In genomic region chr2:76866928-76867327, GRCm38 (mm10) we compare ENCODE assay signal across 8 mouse cellular contexts.
A peak's percentile ranks its signal among the peaks of the same experiment; 100 is the strongest.
DNase-seq lines count a peak whose midpoint lies in the region; ATAC-seq lines count a peak whose summit lies in the region.

No protein-coding gene starts in this region.

- intact Hi-C loops in heart, postnatal 36 days (cut with DNase I), result no loop called here

- H3K4me2 ChIP-seq in neural tube, embryonic 15.5 days, result no peak overlapping the region

- peak; percentile 4 to 19 for DNase-seq in frontal cortex, postnatal 36 days (ENCODE audit: low spot score in 2 of 2)
- no peak for DNase-seq in frontal cortex, postnatal 10 days (ENCODE audit: low spot score in 2 of 2)
- DNase-seq in neural tube, embryonic 10.5 days (ENCODE audit: extremely low spot score, low spot score), result peak; percentile 21
- peak; percentile 76 for DNase-seq in embryo, embryonic 10 days (ENCODE audit: low spot score)
- peak; percentile 75 for DNase-seq in retina, embryonic 14.5 days (ENCODE audit: low spot score)
- DNase-seq in heart, postnatal 36 days, result no peak
- DNase-seq in gastrocnemius, postnatal 25 days, result no peak

- 18% methylated on average over 4 of the region's 4 CpGs for WGBS in neural tube, embryonic 15.5 days

- H3K9me3 ChIP-seq in neural tube, embryonic 15.5 days (replicated peaks), result no peaks in the 10 kb centered on the region

- no peak overlapping the region for H3K27ac ChIP-seq in neural tube, embryonic 15.5 days (replicated peaks)

- H3K4me3 ChIP-seq in neural tube, embryonic 15.5 days (replicated peaks), result no peak overlapping the region

- no peaks in the 10 kb centered on the region for H3K27me3 ChIP-seq in neural tube, embryonic 15.5 days (replicated peaks)

- no peaks in the 10 kb centered on the region for H3K36me3 ChIP-seq in neural tube, embryonic 15.5 days

- no peak overlapping the region for H3K9ac ChIP-seq in neural tube, embryonic 15.5 days (replicated peaks)

- no peaks in the 10 kb centered on the region for H3K4me1 ChIP-seq in neural tube, embryonic 15.5 days

- ATAC-seq in neural tube, embryonic 15.5 days (ENCODE audit: low FRiP score), result no peak

Comparison
In these comparisons a context has a peak if more than half of its experiments do, and no peak if none do; other contexts are left out.
1. DNase-seq: peak in frontal cortex, postnatal 36 days (2 of 2), neural tube, embryonic 10.5 days (single experiment), embryo, embryonic 10 days (single experiment) and retina, embryonic 14.5 days (single experiment); none in frontal cortex, postnatal 10 days (0 of 2), heart, postnatal 36 days (0 of 2) and gastrocnemius, postnatal 25 days (single experiment).